Mouse (Mus musculus): ENCODE data around the gene Nr3c2.

- no peak for TF ChIP-seq CTCF (IDR thresholded peaks at IDR 0.05; ENCODE audit: extremely low read depth, insufficient read depth, insufficient read length, insufficient replicate concordance)
- TF ChIP-seq POLR2A (IDR thresholded peaks at IDR 0.05; ENCODE audit: low read depth, low read length) = no peak
Measured at GRCm38 (mm10) chr8:76984082-76984481, 84.8 kb downstream of the Nr3c2 start.

Data from spleen, adult 2 months (tissue).